Mouse (Mus musculus) activated CD4-positive, CD25-positive, alpha-beta regulatory T cell, adult 4 months (primary cell): ENCODE data around the gene Plscr3. TPM values are rescaled to one million over a fixed set of nuclear protein-coding genes. Genes with fewer than 3 reads are reported as not detected.
A peak's percentile ranks its signal among the peaks of the same experiment; 100 is the strongest.

Experiments used
- ATAC-seq: one replicate; pipeline ENCODE4 v1.8.0; 2017
- polyA plus RNA-seq, 2 experiments: library from polyadenylated mRNA; unstranded; fragments of 100-300 nt; shearing (Covaris generic); gene quantifications; one replicate each; pipeline ENCODE4 v1.2.1; 2017

The Plscr3 gene
- polyA plus RNA-seq, 2 experiments from 2014 or later = 15.4 to 17.5 TPM

- ATAC-seq = peak; percentile 96
Observed at GRCm38 (mm10) chr11:69900471-69901405, 54.6 kb downstream of the Plscr3 start, which contains the start of the genes 2810408A11Rik and Neurl4. Gene 2810408A11Rik, minus strand, starts transcription at chr11:69900987. Gene Neurl4, plus strand, starts transcription at chr11:69901072.

GRCm38 (mm10) chr11:69901406-69901846 is 55.2 kb downstream of the Plscr3 start:
- peak; percentile 55 for ATAC-seq

Other genes with a start within 250 kb of the Plscr3 start
- under 1 TPM in 1 of 2 experiments, not detected in 1; 0.46 TPM for gene Atp1b2, start 240.4 kb upstream of the Plscr3 start, polyA plus RNA-seq
- not detected for gene Shbg, start 228.5 kb upstream of the Plscr3 start, polyA plus RNA-seq
- not detected for gene Sat2, start 224.4 kb upstream of the Plscr3 start, polyA plus RNA-seq
- gene Fxr2, start 213.4 kb upstream of the Plscr3 start, polyA plus RNA-seq = 1 to 10 TPM; 6.5 to 7.1 TPM
- not detected for gene Sox15, start 191.1 kb upstream of the Plscr3 start, polyA plus RNA-seq
- 10 to 100 TPM; 41.3 to 59.7 TPM for gene Mpdu1, start 183.7 kb upstream of the Plscr3 start, polyA plus RNA-seq
- 1 to 10 TPM; 3.3 to 5.3 TPM for gene Cd68, start 180.2 kb upstream of the Plscr3 start, polyA plus RNA-seq
- 100 to 1,000 TPM; 202 to 297 TPM for gene Eif4a1, start 174.0 kb upstream of the Plscr3 start, polyA plus RNA-seq
- 10 to 100 TPM; 32.7 to 33.0 TPM for gene Senp3, start 164.3 kb upstream of the Plscr3 start, polyA plus RNA-seq
- gene Tnfsf13, start 160.6 kb upstream of the Plscr3 start, polyA plus RNA-seq = not detected
- not detected for gene Tnfsf12, start 150.5 kb upstream of the Plscr3 start, polyA plus RNA-seq
- gene Tnfsfm13, start 150.3 kb upstream of the Plscr3 start, polyA plus RNA-seq = not detected
- gene Polr2a, start 87.7 kb upstream of the Plscr3 start, polyA plus RNA-seq = 10 to 100 TPM; 24.0 to 28.8 TPM
- not detected for gene Slc35g3, start 84.4 kb upstream of the Plscr3 start, polyA plus RNA-seq
- gene Zbtb4, start 80.5 kb upstream of the Plscr3 start, polyA plus RNA-seq = 1 to 10 TPM; 7.8 to 8.1 TPM
- 1 to 10 TPM in 1 of 2 experiments, under 1 TPM in 1; 0.66 to 4.1 TPM for gene Chrnb1, start 50.4 kb upstream of the Plscr3 start, polyA plus RNA-seq
- gene Fgf11, start 44.5 kb upstream of the Plscr3 start, polyA plus RNA-seq = not detected
- not detected for gene Tmem102, start 40.8 kb upstream of the Plscr3 start, polyA plus RNA-seq
- gene Gm39566, start 31.1 kb upstream of the Plscr3 start, polyA plus RNA-seq = under 1 TPM in 1 of 2 experiments, not detected in 1; 0.08 TPM
- gene Spem2, start 27.9 kb upstream of the Plscr3 start, polyA plus RNA-seq = not detected
- not detected for gene Spem1, start 24.2 kb upstream of the Plscr3 start, polyA plus RNA-seq
- gene Nlgn2, start 8.6 kb upstream of the Plscr3 start, polyA plus RNA-seq = under 1 TPM; 0.59 to 0.66 TPM
- gene Tmem256, start 7.9 kb upstream of the Plscr3 start, polyA plus RNA-seq = 100 to 1,000 TPM; 127 to 138 TPM
- not detected for gene Tnk1, start 12.4 kb downstream of the Plscr3 start, polyA plus RNA-seq
- not detected for gene Tmem95, start 31.6 kb downstream of the Plscr3 start, polyA plus RNA-seq
- gene Kctd11, start 35.0 kb downstream of the Plscr3 start, polyA plus RNA-seq = under 1 TPM in 1 of 2 experiments, not detected in 1; 0.56 TPM
- gene Acap1, start 49.2 kb downstream of the Plscr3 start, polyA plus RNA-seq = 100 to 1,000 TPM; 213 to 273 TPM
- 1 to 10 TPM; 1.1 to 1.2 TPM for gene 2810408A11Rik, start 54.6 kb downstream of the Plscr3 start, polyA plus RNA-seq
- 1 to 10 TPM; 7.9 to 8.0 TPM for gene Neurl4, start 54.7 kb downstream of the Plscr3 start, polyA plus RNA-seq
- 100 to 1,000 TPM in 1 of 2 experiments, 10 to 100 TPM in 1; 90.7 to 106 TPM for gene Gps2, start 67.5 kb downstream of the Plscr3 start, polyA plus RNA-seq
- gene Eif5a, start 75.6 kb downstream of the Plscr3 start, polyA plus RNA-seq = 1,000 to 10,000 TPM; 1,092 to 1,351 TPM
- not detected for gene Ybx2, start 89.4 kb downstream of the Plscr3 start, polyA plus RNA-seq
- gene Slc2a4, start 101.8 kb downstream of the Plscr3 start, polyA plus RNA-seq = not detected
- not detected for gene Cldn7, start 118.4 kb downstream of the Plscr3 start, polyA plus RNA-seq
- gene Ctdnep1, start 134.8 kb downstream of the Plscr3 start, polyA plus RNA-seq = 10 to 100 TPM; 21.4 to 24.8 TPM
- 10 to 100 TPM; 62.1 to 69.7 TPM for gene Elp5, start 136.1 kb downstream of the Plscr3 start, polyA plus RNA-seq
- 100 to 1,000 TPM; 343 to 373 TPM for gene Gabarap, start 144.8 kb downstream of the Plscr3 start, polyA plus RNA-seq
- 10 to 100 TPM; 32.1 to 44.9 TPM for gene Phf23, start 149.4 kb downstream of the Plscr3 start, polyA plus RNA-seq
- gene Dvl2, start 154.2 kb downstream of the Plscr3 start, polyA plus RNA-seq = 1 to 10 TPM; 2.7 to 3.9 TPM
- gene Acadvl, start 169.0 kb downstream of the Plscr3 start, polyA plus RNA-seq = 100 to 1,000 TPM; 107 to 139 TPM
- gene Dlg4, start 170.6 kb downstream of the Plscr3 start, polyA plus RNA-seq = 10 to 100 TPM in 1 of 2 experiments, 1 to 10 TPM in 1; 9.7 to 11.6 TPM
- gene Asgr1, start 207.7 kb downstream of the Plscr3 start, polyA plus RNA-seq = not detected
- gene Asgr2, start 246.3 kb downstream of the Plscr3 start, polyA plus RNA-seq = not detected